Mouse (Mus musculus) liver, adult 10 weeks (tissue): ENCODE results near the gene Trim38. TPM values are rescaled to one million over a fixed set of nuclear protein-coding genes. Genes with fewer than 3 reads are reported as not detected.

Experiments
- polyA plus RNA-seq: library from polyadenylated mRNA; stranded (reverse); fragments of 350-450 nt; fragmentation: Illumina TruSeq; extraction: RNeasy Lipid Tissue Mini Kit (QIAGEN cat#74804); gene quantifications from one replicate; pipeline ENCODE4 v1.2.3, GENCODE M21; 2014; ENCODE audit warnings: low read depth, low replicate concordance

The Trim38 gene
- polyA plus RNA-seq, result not detected

GRCm38 (mm10) chr13:23769613-23770012 is at the start of gene Trim38:
Gene Trim38, plus strand, starts transcription at chr13:23769913.

GRCm38 (mm10) chr13:23738677-23739068 is 31.0 kb upstream of the Trim38 start, which contains the start of gene Hist1h1c:
Gene Hist1h1c, plus strand, starts transcription at chr13:23738808.

GRCm38 (mm10) chr13:23745381-23746161 is 24.1 kb upstream of the Trim38 start, which contains the start of gene Hist1h3c:
Gene Hist1h3c, minus strand, starts transcription at chr13:23745602.

GRCm38 (mm10) chr13:23746201-23747080 is 23.3 kb upstream of the Trim38 start, which contains the start of gene Hist1h2bb:
Gene Hist1h2bb, plus strand, starts transcription at chr13:23746734.

GRCm38 (mm10) chr13:23750839-23751477 is 18.8 kb upstream of the Trim38 start, which contains the start of gene Hist1h2ab:
Gene Hist1h2ab, plus strand, starts transcription at chr13:23751126.

GRCm38 (mm10) chr13:23752067-23752741 is 17.5 kb upstream of the Trim38 start, which contains the start of gene Hist1h3b:
Gene Hist1h3b, plus strand, starts transcription at chr13:23752267.

GRCm38 (mm10) chr13:23756790-23757189 is 12.9 kb upstream of the Trim38 start, which contains the start of gene Hist1h4b:
Gene Hist1h4b, plus strand, starts transcription at chr13:23757013.

GRCm38 (mm10) chr13:23760972-23761864 is 8.5 kb upstream of the Trim38 start, which contains the start of gene Hist1h4a:
Gene Hist1h4a, minus strand, starts transcription at chr13:23761230.

GRCm38 (mm10) chr13:23761871-23762821 is 7.6 kb upstream of the Trim38 start, which contains the start of gene Hist1h3a:
Gene Hist1h3a, minus strand, starts transcription at chr13:23762386.

GRCm38 (mm10) chr13:23763586-23764323 is 6.0 kb upstream of the Trim38 start, which contains the start of gene Hist1h1a:
Gene Hist1h1a, plus strand, starts transcription at chr13:23763666.

GRCm38 (mm10) chr13:23806422-23807052 is 36.8 kb downstream of the Trim38 start, which contains the start of gene Slc17a2:
Gene Slc17a2, plus strand, starts transcription at chr13:23806993.

GRCm38 (mm10) chr13:23839308-23839707 is 69.6 kb downstream of the Trim38 start, which contains the start of gene Slc17a3:
Gene Slc17a3, plus strand, starts transcription at chr13:23839434.

Other genes starting within 250 kb of the Trim38 start
- not detected for gene Hist1h4h, start 238.9 kb upstream of the Trim38 start, polyA plus RNA-seq
- gene Hist1h2af, start 236.0 kb upstream of the Trim38 start, polyA plus RNA-seq, result not detected
- gene Hist1h3g, start 234.5 kb upstream of the Trim38 start, polyA plus RNA-seq, result not detected
- gene Hist1h2bh, start 226.5 kb upstream of the Trim38 start, polyA plus RNA-seq, result 0.37 TPM
- not detected for gene Hist1h3f, start 225.9 kb upstream of the Trim38 start, polyA plus RNA-seq
- not detected for gene Hist1h4f, start 218.3 kb upstream of the Trim38 start, polyA plus RNA-seq
- 0.19 TPM for gene Hist1h1d, start 216.7 kb upstream of the Trim38 start, polyA plus RNA-seq
- not detected for gene Hist1h3e, start 207.5 kb upstream of the Trim38 start, polyA plus RNA-seq
- gene Hist1h2ae, start 198.7 kb upstream of the Trim38 start, polyA plus RNA-seq, result not detected
- not detected for gene Hist1h2bg, start 198.5 kb upstream of the Trim38 start, polyA plus RNA-seq
- gene Hist1h2bf, start 195.7 kb upstream of the Trim38 start, polyA plus RNA-seq, result not detected
- not detected for gene Hist1h2ad, start 195.5 kb upstream of the Trim38 start, polyA plus RNA-seq
- gene Hist1h3d, start 194.2 kb upstream of the Trim38 start, polyA plus RNA-seq, result not detected
- gene Hist1h4d, start 188.3 kb upstream of the Trim38 start, polyA plus RNA-seq, result not detected
- gene Hist1h2be, start 148.8 kb upstream of the Trim38 start, polyA plus RNA-seq, result 0.95 TPM
- 0.45 TPM for gene Hist1h1e, start 147.4 kb upstream of the Trim38 start, polyA plus RNA-seq
- gene Hist1h2ac, start 86.0 kb upstream of the Trim38 start, polyA plus RNA-seq, result 0.56 TPM
- gene Hist1h2bc, start 85.7 kb upstream of the Trim38 start, polyA plus RNA-seq, result 195 TPM
- not detected for gene Hist1h1t, start 74.1 kb upstream of the Trim38 start, polyA plus RNA-seq
- 0.72 TPM for gene Hist1h4c, start 71.5 kb upstream of the Trim38 start, polyA plus RNA-seq
- gene Hfe, start 59.1 kb upstream of the Trim38 start, polyA plus RNA-seq, result 40.9 TPM
- gene Hist1h1c, start 31.1 kb upstream of the Trim38 start, polyA plus RNA-seq, result 9.8 TPM
- gene Hist1h3c, start 24.3 kb upstream of the Trim38 start, polyA plus RNA-seq, result not detected
- gene Hist1h2bb, start 23.2 kb upstream of the Trim38 start, polyA plus RNA-seq, result not detected
- gene Hist1h2ab, start 18.8 kb upstream of the Trim38 start, polyA plus RNA-seq, result not detected
- not detected for gene Hist1h3b, start 17.6 kb upstream of the Trim38 start, polyA plus RNA-seq
- gene Hist1h4b, start 12.9 kb upstream of the Trim38 start, polyA plus RNA-seq, result not detected
- not detected for gene Hist1h4a, start 8.7 kb upstream of the Trim38 start, polyA plus RNA-seq
- gene Hist1h3a, start 7.5 kb upstream of the Trim38 start, polyA plus RNA-seq, result not detected
- gene Hist1h1a, start 6.2 kb upstream of the Trim38 start, polyA plus RNA-seq, result not detected
- gene Slc17a2, start 37.1 kb downstream of the Trim38 start, polyA plus RNA-seq, result 190 TPM
- 119 TPM for gene Slc17a3, start 69.5 kb downstream of the Trim38 start, polyA plus RNA-seq
- 23.6 TPM for gene Slc17a1, start 97.8 kb downstream of the Trim38 start, polyA plus RNA-seq
- gene Slc17a4, start 145.1 kb downstream of the Trim38 start, polyA plus RNA-seq, result 62.2 TPM
- not detected for gene Hist1h2ba, start 164.2 kb downstream of the Trim38 start, polyA plus RNA-seq
- gene Hist1h2aa, start 164.5 kb downstream of the Trim38 start, polyA plus RNA-seq, result not detected
- gene Scgn, start 221.3 kb downstream of the Trim38 start, polyA plus RNA-seq, result not detected